Mouse (Mus musculus) embryonic facial prominence, embryonic 14.5 days (tissue): Measurements from ENCODE around the gene Zcchc14. TPM values are rescaled to one million over a fixed set of nuclear protein-coding genes. Genes with fewer than 3 reads are reported as not detected.
"Not testable (repeated sequence)": the region's sequence is repeated elsewhere in the genome, so short reads cannot be mapped to it uniquely, and the experiment has no call there.

Source experiments
- ATAC-seq: fragments of 200-750 bp; cut with Nextera tagmentation; 2 replicates; pipeline ENCODE4 v1.8.0; 2017; ENCODE audit warnings: low read depth, moderate number of reproducible peaks, moderate TSS enrichment
- DNase-seq: peaks from one replicate; pipeline ENCODE4 v3.0.0-alpha.2; 2015; ENCODE audit warnings: low spot score
- H3K27ac ChIP-seq: fragments of 300-500 bp; sonication (generic); replicated peaks from 2 replicates; pipeline ENCODE4 v1.5.1; 2014; ENCODE audit warnings: low read depth, mild to moderate bottlenecking, low read length, moderate library complexity
- H3K27me3 ChIP-seq: fragments of 300-500 bp; sonication (generic); replicated peaks from 2 replicates; pipeline ENCODE4 v1.6.1; 2014; ENCODE audit warnings: low read length; ENCODE audit not compliant: control insufficient read depth, insufficient read depth
- H3K36me3 ChIP-seq: fragments of 300-500 bp; sonication (generic); 2 replicates; pipeline ENCODE4 v1.6.1; 2014; ENCODE audit warnings: low read length, mixed read lengths; ENCODE audit not compliant: control insufficient read depth, insufficient read depth
- H3K4me1 ChIP-seq: fragments of 300-500 bp; sonication (generic); 2 replicates; pipeline ENCODE4 v1.6.1; 2014; ENCODE audit warnings: antibody characterized with exemption, low read length; ENCODE audit not compliant: control insufficient read depth, insufficient read depth
- H3K4me2 ChIP-seq: fragments of 300-500 bp; sonication (generic); 2 replicates; pipeline ENCODE4 v1.6.1; 2014; ENCODE audit warnings: low read depth, mild to moderate bottlenecking, low read length, moderate library complexity, mixed read lengths
- H3K4me3 ChIP-seq: fragments of 300-500 bp; sonication (generic); 2 replicates; pipeline ENCODE4 v1.5.1; 2014; ENCODE audit warnings: low read depth, mild to moderate bottlenecking, low read length
- H3K9ac ChIP-seq: fragments of 300-500 bp; sonication (generic); 2 replicates; pipeline ENCODE4 v1.6.1; 2014; ENCODE audit warnings: low read depth, mild to moderate bottlenecking, low read length, moderate library complexity, mixed read lengths
- H3K9me3 ChIP-seq: fragments of 300-500 bp; sonication (generic); 2 replicates; pipeline ENCODE4 v1.6.1; 2016; ENCODE audit warnings: low read length; ENCODE audit not compliant: control insufficient read depth
- WGBS: fragments of 180-500 bp; shearing (Covaris S2); extraction: QIAGEN DNeasy Blood & Tissue Kit; methylation state at CpG from one replicate; pipeline ENCODE4 v1.1.7; 2014; 5-methylcytosine and 5-hydroxymethylcytosine counted together
- polyA plus RNA-seq: library from polyadenylated mRNA; unstranded; fragments of >200 nt; fragmentation: Nextera tagmentation; extraction: Ambion mirVana; gene quantifications from 2 replicates; pipeline ENCODE4 v1.2.1, GENCODE M21; 2014

Zcchc14 gene
- polyA plus RNA-seq, 1 experiment from 2014 or later = 23.0 TPM

GRCm38 (mm10) chr8:121607661-121608060, 45.0 kb downstream of the Zcchc14 start:
- Histone ChIP-seq H3K4me3 (no peak overlapping the region), H3K36me3 (peaks cover 88% of the 10 kb centered on the region), H3K9me3 (no peaks in the 10 kb centered on the region), H3K9ac (no peak overlapping the region), H3K4me1 (no peaks in the 10 kb centered on the region), H3K27ac (no peak overlapping the region), H3K4me2 (no peak overlapping the region), H3K27me3 (no peaks in the 10 kb centered on the region)
- WGBS = 89% methylated on average over 5 of the region's 5 CpGs
- ATAC-seq (no peak), DNase-seq (no peak)

GRCm38 (mm10) chr8:121603801-121604200, 48.9 kb downstream of the Zcchc14 start:
- H3K4me2 ChIP-seq = no peak overlapping the region
- ATAC-seq (no peak), DNase-seq (no peak)
- H3K27ac ChIP-seq = no peak overlapping the region
- peaks cover 96% of the 10 kb centered on the region for H3K36me3 ChIP-seq
- whole genome bisulfite sequencing = over 99% methylated on average over 12 of the region's 12 CpGs
- no peaks in the 10 kb centered on the region for H3K4me1 ChIP-seq
- no peaks in the 10 kb centered on the region for H3K27me3 ChIP-seq
- H3K4me3 ChIP-seq = no peak overlapping the region
- no peaks in the 10 kb centered on the region for H3K9me3 ChIP-seq
- H3K9ac ChIP-seq = no peak overlapping the region

DNA sequence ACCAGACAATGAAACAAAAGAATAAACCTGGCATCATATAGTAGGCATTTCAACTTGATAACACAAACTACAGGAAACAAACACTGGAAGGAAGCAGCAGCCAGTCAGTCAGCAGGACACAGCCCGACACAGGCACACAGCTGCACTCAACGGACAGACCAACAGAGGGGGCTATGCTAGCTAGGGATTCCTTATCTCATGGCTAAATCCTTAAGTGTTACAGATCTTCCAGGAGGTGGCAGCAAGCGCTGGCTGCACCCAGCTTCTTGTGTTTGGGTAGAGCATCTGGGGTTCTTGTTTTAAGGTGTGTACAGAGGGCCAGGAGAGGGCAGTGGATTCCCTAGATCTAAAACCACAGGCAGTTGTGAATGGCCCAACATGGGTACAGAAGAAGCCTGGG, 49.8 kb downstream of the Zcchc14 start:
- Histone ChIP-seq H3K4me1 (no peaks in the 10 kb centered on the region), H3K36me3 (peaks cover 93% of the 10 kb centered on the region), H3K4me2 (no peak overlapping the region), H3K9me3 (no peaks in the 10 kb centered on the region), H3K27me3 (no peaks in the 10 kb centered on the region), H3K9ac (no peak overlapping the region), H3K27ac (no peak overlapping the region), H3K4me3 (no peak overlapping the region)
- ATAC-seq (no peak), DNase-seq (peak; percentile 80)
- WGBS = 21% methylated on average over 3 of the region's 3 CpGs

DNA sequence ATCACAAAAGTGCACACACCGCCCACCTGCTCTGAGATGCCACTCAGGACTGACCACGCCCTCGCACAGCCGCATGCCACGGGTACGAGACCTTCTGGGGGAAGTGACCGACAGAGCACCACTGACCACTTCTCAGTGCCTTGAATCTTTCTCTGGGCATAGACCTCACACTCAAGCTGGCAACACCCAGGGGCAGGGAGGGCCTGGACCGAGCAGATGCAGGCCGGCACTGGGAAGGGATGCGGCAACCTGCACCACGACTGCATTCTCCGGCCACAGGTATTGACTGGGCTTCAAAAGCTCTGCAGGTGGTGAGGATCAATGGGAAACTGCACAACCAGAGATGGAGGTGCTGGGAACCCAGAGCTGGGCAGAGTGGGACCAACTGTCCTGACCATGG, 50.3 kb downstream of the Zcchc14 start:
- Histone ChIP-seq H3K9me3 (no peaks in the 10 kb centered on the region), H3K27me3 (no peaks in the 10 kb centered on the region), H3K4me2 (no peak overlapping the region), H3K4me3 (no peak overlapping the region), H3K36me3 (peaks cover 93% of the 10 kb centered on the region), H3K4me1 (no peaks in the 10 kb centered on the region), H3K9ac (no peak overlapping the region), H3K27ac (no peak overlapping the region)
- 97% methylated on average over 12 of the region's 12 CpGs for WGBS
- ATAC-seq (no peak), DNase-seq (no peak)

- 87% methylated on average over 13 of the region's 14 CpGs for WGBS
- DNase-seq = no peak
- Histone ChIP-seq H3K36me3 (peaks cover 84% of the 10 kb centered on the region), H3K27ac (no peak overlapping the region), H3K9me3 (no peaks in the 10 kb centered on the region), H3K27me3 (no peaks in the 10 kb centered on the region), H3K4me3 (no peak overlapping the region), H3K9ac (no peak overlapping the region), H3K4me1 (no peaks in the 10 kb centered on the region), H3K4me2 (no peak overlapping the region)
- no peak for ATAC-seq
Measured at GRCm38 (mm10) chr8:121599842-121600241, 52.9 kb downstream of the Zcchc14 start.

- DNase-seq (peak; percentile 88), ATAC-seq (peak; percentile 85)
- Histone ChIP-seq H3K27me3 (no peaks in the 10 kb centered on the region), H3K27ac (no peak overlapping the region), H3K4me1 (no peaks in the 10 kb centered on the region), H3K9me3 (no peaks in the 10 kb centered on the region), H3K4me2 (no peak overlapping the region), H3K9ac (no peak overlapping the region), H3K36me3 (peaks cover 84% of the 10 kb centered on the region), H3K4me3 (no peak overlapping the region)
- WGBS = 24% methylated on average over 7 of the region's 7 CpGs
Measured at GRCm38 (mm10) chr8:121598892-121599291, 53.8 kb downstream of the Zcchc14 start.

DNA sequence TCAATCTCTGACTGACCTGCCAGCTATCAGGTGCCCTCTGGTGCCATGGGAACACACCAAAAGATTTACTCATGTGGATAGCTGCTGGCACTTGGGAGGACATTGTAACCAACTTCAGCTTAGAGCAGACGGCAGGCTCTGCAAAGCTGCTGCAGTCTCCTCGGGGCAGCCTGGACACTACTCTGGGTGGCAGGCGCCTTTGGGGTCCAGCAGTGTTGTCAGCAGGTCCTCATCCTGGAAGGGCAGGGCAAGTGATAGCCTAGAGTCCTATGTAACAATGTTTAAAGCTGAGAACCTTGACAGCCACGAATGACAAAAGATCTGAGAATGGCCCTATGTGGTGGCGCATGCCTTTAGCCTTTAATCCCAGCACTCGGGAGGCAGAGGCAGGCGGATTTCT, 54.5 kb downstream of the Zcchc14 start:
- DNase-seq (no peak), ATAC-seq (no peak)
- Histone ChIP-seq H3K9ac (no peak overlapping the region), H3K27ac (no peak overlapping the region), H3K4me3 (no peak overlapping the region), H3K9me3 (no peaks in the 10 kb centered on the region), H3K4me2 (no peak overlapping the region), H3K36me3 (peaks cover 85% of the 10 kb centered on the region), H3K4me1 (no peaks in the 10 kb centered on the region), H3K27me3 (no peaks in the 10 kb centered on the region)
- WGBS = 96% methylated on average over 7 of the region's 7 CpGs

- H3K4me3 ChIP-seq, H3K27ac ChIP-seq, H3K9ac ChIP-seq, DNase-seq, ATAC-seq, H3K27me3 ChIP-seq, H3K4me1 ChIP-seq, H3K9me3 ChIP-seq, H3K4me2 ChIP-seq: not testable (repeated sequence)
- 72% methylated on average over 2 of the region's 2 CpGs for WGBS
- H3K36me3 ChIP-seq = peaks cover 80% of the 10 kb centered on the region
Measured at GRCm38 (mm10) chr8:121597492-121597891, 55.2 kb downstream of the Zcchc14 start.

- H3K27ac ChIP-seq = no peak overlapping the region
- no peak overlapping the region for H3K9ac ChIP-seq
- H3K27me3 ChIP-seq = no peaks in the 10 kb centered on the region
- H3K9me3 ChIP-seq = no peaks in the 10 kb centered on the region
- H3K4me2 ChIP-seq = no peak overlapping the region
- H3K4me3 ChIP-seq = no peak overlapping the region
- peaks cover 45% of the 10 kb centered on the region for H3K36me3 ChIP-seq
- WGBS = 66% methylated on average over 9 of the region's 9 CpGs
- DNase-seq = no peak
- peaks cover 12% of the 10 kb centered on the region for H3K4me1 ChIP-seq
- ATAC-seq = no peak
Measured at GRCm38 (mm10) chr8:121593983-121594382, 58.7 kb downstream of the Zcchc14 start.
